Mouse (Mus musculus): ENCODE results near the gene Bsnd.
A peak's percentile ranks its signal among the peaks of the same experiment; 100 is the strongest.

Bsnd gene

GRCm38 (mm10) chr4:106483215-106483727, 8.8 kb downstream of the Bsnd start:
- no peak for DNase-seq (ENCODE audit: low spot score)

GRCm38 (mm10) chr4:106480545-106480944, 11.5 kb downstream of the Bsnd start:
- DNase-seq (ENCODE audit: low spot score) = no peak

GRCm38 (mm10) chr4:106474241-106474640, 17.8 kb downstream of the Bsnd start:
- no peak for DNase-seq (ENCODE audit: low spot score)

GRCm38 (mm10) chr4:106472335-106472734, 19.7 kb downstream of the Bsnd start:
- peak; percentile 68 for DNase-seq (ENCODE audit: low spot score)

GRCm38 (mm10) chr4:106470921-106471320, 21.2 kb downstream of the Bsnd start:
- no peak for DNase-seq (ENCODE audit: low spot score)

GRCm38 (mm10) chr4:106467420-106468110, 24.5 kb downstream of the Bsnd start:
- DNase-seq (ENCODE audit: low spot score) = no peak

- DNase-seq (ENCODE audit: low spot score) = no peak
Observed at GRCm38 (mm10) chr4:106463174-106463801, 28.8 kb downstream of the Bsnd start.

GRCm38 (mm10) chr4:106462524-106462923, 29.6 kb downstream of the Bsnd start:
- DNase-seq (ENCODE audit: low spot score) = no peak

- DNase-seq (ENCODE audit: low spot score) = no peak
Observed at GRCm38 (mm10) chr4:106462016-106462415, 30.1 kb downstream of the Bsnd start.

- no peak for DNase-seq (ENCODE audit: low spot score)
Observed at GRCm38 (mm10) chr4:106454541-106454940, 37.5 kb downstream of the Bsnd start.

GRCm38 (mm10) chr4:106453516-106453915, 38.6 kb downstream of the Bsnd start:
- no peak for DNase-seq (ENCODE audit: low spot score)

- DNase-seq (ENCODE audit: low spot score) = no peak
Observed at GRCm38 (mm10) chr4:106453108-106453507, 39.0 kb downstream of the Bsnd start.

- DNase-seq (ENCODE audit: low spot score) = no peak
Observed at GRCm38 (mm10) chr4:106452401-106452800, 39.7 kb downstream of the Bsnd start.

- no peak for DNase-seq (ENCODE audit: low spot score)
Observed at GRCm38 (mm10) chr4:106449306-106449705, 42.8 kb downstream of the Bsnd start.

GRCm38 (mm10) chr4:106443182-106443581, 48.9 kb downstream of the Bsnd start:
- DNase-seq (ENCODE audit: low spot score) = no peak

- no peak for DNase-seq (ENCODE audit: low spot score)
Observed at GRCm38 (mm10) chr4:106438763-106439162, 53.3 kb downstream of the Bsnd start.

- no peak for DNase-seq (ENCODE audit: low spot score)
Observed at GRCm38 (mm10) chr4:106437207-106437606, 54.9 kb downstream of the Bsnd start.

- DNase-seq (ENCODE audit: low spot score) = no peak
Observed at GRCm38 (mm10) chr4:106436475-106436874, 55.6 kb downstream of the Bsnd start.

- DNase-seq (ENCODE audit: low spot score) = no peak
Observed at GRCm38 (mm10) chr4:106435426-106435825, 56.7 kb downstream of the Bsnd start.

All from left cerebral cortex, adult 11 months (tissue).